Comparison of ENCODE assay signal across 9 mouse cellular contexts in the genomic region with DNA sequence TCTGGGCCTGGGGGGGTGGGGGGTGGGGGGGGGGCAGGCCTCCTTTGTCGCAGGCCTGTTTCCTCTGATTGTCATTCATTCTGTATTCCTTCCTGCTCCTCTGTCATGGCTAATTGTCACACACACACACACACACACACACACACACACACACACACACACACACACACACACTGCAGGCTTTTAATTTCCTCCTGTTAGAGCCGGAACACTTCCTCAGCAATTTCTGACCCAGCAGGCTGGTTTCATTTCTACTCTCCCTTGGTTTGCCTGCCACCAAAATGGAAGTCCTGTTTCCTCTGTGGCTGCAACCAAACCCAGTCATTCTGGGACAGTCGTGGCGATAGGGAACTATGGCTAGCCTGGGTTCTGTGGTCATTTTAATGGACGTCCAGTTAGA.
DNase-seq lines count a peak whose midpoint lies in the region; ATAC-seq and TF ChIP-seq lines count a peak whose summit lies in the region.
"Had no signal": no experiment of that assay in that cellular context is flagged by ENCODE, and none has a peak within 500 bp of the region (broad histone marks: within the 10 kb centered on the region; RNA-seq: fewer than 3 reads in every experiment).

No protein-coding gene starts in this region.

- no peaks in the 10 kb centered on the region for H3K27me3 ChIP-seq in liver, adult 2 months (ENCODE audit: control insufficient read depth, insufficient read depth, low read length)
- H3K27me3 ChIP-seq in heart, embryonic 15.5 days: no peaks in the 10 kb centered on the region
- no peaks in the 10 kb centered on the region for H3K27me3 ChIP-seq in liver, embryonic 11.5 days (replicated peaks; ENCODE audit: control insufficient read depth, insufficient read depth, low read length)
- peaks cover 37% of the 10 kb centered on the region for H3K27me3 ChIP-seq in forebrain, embryonic 13.5 days

- DNase-seq in liver, adult 2 months (ENCODE audit: extremely low read depth, low read depth, low spot score): no peak
- DNase-seq in liver: no peak
- peak; percentile 27 for DNase-seq in liver, embryonic 11.5 days (ENCODE audit: low spot score)
- no peak for DNase-seq in cerebellum, adult 11 months

- H3K36me3 ChIP-seq in liver, adult 2 months (ENCODE audit: control insufficient read depth, insufficient read depth, low read length): no peaks in the 10 kb centered on the region
- H3K36me3 ChIP-seq in heart, embryonic 15.5 days: no peaks in the 10 kb centered on the region
- H3K36me3 ChIP-seq in liver, embryonic 11.5 days (ENCODE audit: control insufficient read depth, insufficient read depth, low read length): no peaks in the 10 kb centered on the region
- no peaks in the 10 kb centered on the region for H3K36me3 ChIP-seq in forebrain, embryonic 13.5 days (ENCODE audit: poor library complexity, severe bottlenecking)

- H3K4me1 ChIP-seq in liver, adult 2 months (ENCODE audit: control insufficient read depth, insufficient read depth, low read length): no peaks in the 10 kb centered on the region
- H3K4me1 ChIP-seq in heart, embryonic 15.5 days (replicated peaks): peaks cover 46% of the 10 kb centered on the region
- H3K4me1 ChIP-seq in liver, embryonic 11.5 days (replicated peaks; ENCODE audit: control insufficient read depth, insufficient read depth, low read length): peaks cover 9% of the 10 kb centered on the region; the same call in 1 of the 2 replicates
- 0 out of 2 replicates have a peak, but pooled peaks cover 4% of the 10 kb centered on the region for H3K4me1 ChIP-seq in forebrain, embryonic 13.5 days

- H3K9me3 ChIP-seq in heart, embryonic 15.5 days (replicated peaks): no peaks in the 10 kb centered on the region
- no peaks in the 10 kb centered on the region for H3K9me3 ChIP-seq in liver, embryonic 11.5 days (ENCODE audit: control insufficient read depth, low read length)
- no peaks in the 10 kb centered on the region for H3K9me3 ChIP-seq in forebrain, embryonic 13.5 days (replicated peaks)

- 0 out of 2 replicates have a peak overlapping the region, but pooled peaks have one; percentile 26 for H3K4me3 ChIP-seq in liver, adult 2 months (ENCODE audit: insufficient read depth, low read depth, low read length)
- H3K4me3 ChIP-seq in heart, embryonic 15.5 days: peak overlapping the region; percentile 34
- H3K4me3 ChIP-seq in liver, embryonic 11.5 days (ENCODE audit: low read depth, low read length): no peak overlapping the region
- H3K4me3 ChIP-seq in forebrain, embryonic 13.5 days: no peak overlapping the region

- H3K4me2 ChIP-seq in heart, embryonic 15.5 days: peak overlapping the region; percentile 56
- H3K4me2 ChIP-seq in liver, embryonic 11.5 days: peak overlapping the region; percentile 38; the same call in 1 of the 2 replicates
- no peak overlapping the region for H3K4me2 ChIP-seq in forebrain, embryonic 13.5 days

- TF ChIP-seq CTCF in liver, adult 2 months (IDR thresholded peaks at IDR 0.05; ENCODE audit: low read depth, low read length): no peak

- H3K27ac ChIP-seq in liver, adult 2 months (replicated peaks; ENCODE audit: insufficient read depth, low read depth, low read length): peak overlapping the region; percentile 83
- H3K27ac ChIP-seq in heart, embryonic 15.5 days: peak overlapping the region; percentile 61
- H3K27ac ChIP-seq in liver, embryonic 11.5 days (ENCODE audit: low read depth, low read length): no peak overlapping the region
- no peak overlapping the region for H3K27ac ChIP-seq in forebrain, embryonic 13.5 days
- H3K27ac ChIP-seq: liver, embryonic 14.5 days had no signal

- no peaks in the 10 kb centered on the region for H3K79me2 ChIP-seq in liver, adult 2 months (ENCODE audit: control insufficient read depth, insufficient read depth, low read length)

- no peak for ATAC-seq in heart, embryonic 15.5 days (replicated peaks; ENCODE audit: insufficient number of reproducible peaks, insufficient read depth, low FRiP score, low read depth)
- ATAC-seq in liver, embryonic 11.5 days (replicated peaks; ENCODE audit: low FRiP score): no peak
- ATAC-seq in megakaryocyte progenitor cell, adult 5-6 weeks (replicated peaks; ENCODE audit: poor library complexity): peak; percentile 90
- ATAC-seq in activated CD4-positive, CD25-positive, alpha-beta regulatory T cell, adult 4 months: no peak
- ATAC-seq in forebrain, embryonic 13.5 days: no peak

- WGBS in liver, adult 2 months: 54% methylated on average over 5 of the region's 5 CpGs
- WGBS in heart, embryonic 15.5 days: 29% methylated on average over 5 of the region's 5 CpGs
- WGBS in liver, embryonic 11.5 days: 21% methylated on average over 5 of the region's 5 CpGs
- WGBS in forebrain, embryonic 13.5 days: 32% methylated on average over 5 of the region's 5 CpGs

- TF ChIP-seq POLR2A in liver, adult 2 months (IDR thresholded peaks at IDR 0.05; ENCODE audit: extremely low read depth, insufficient read depth, low read length): no peak

- peak overlapping the region; percentile 36; the same call in 1 of the 2 replicates for H3K9ac ChIP-seq in liver, adult 2 months (ENCODE audit: low read depth, low read length)
- no peak overlapping the region for H3K9ac ChIP-seq in heart, embryonic 15.5 days
- no peak overlapping the region for H3K9ac ChIP-seq in liver, embryonic 11.5 days (ENCODE audit: low read depth, low read length)
- H3K9ac ChIP-seq in forebrain, embryonic 13.5 days: no peak overlapping the region
- H3K9ac ChIP-seq: liver, embryonic 14.5 days had no signal

Comparison
In these comparisons a context has a peak if more than half of its experiments do, and no peak if none do; other contexts are left out.
1. H3K27ac ChIP-seq: peak in liver, adult 2 months (single experiment) and heart, embryonic 15.5 days (single experiment); none in liver, embryonic 11.5 days (single experiment) and forebrain, embryonic 13.5 days (single experiment).
2. H3K4me3 ChIP-seq: peak in liver, adult 2 months (single experiment) and heart, embryonic 15.5 days (single experiment); none in liver, embryonic 11.5 days (single experiment) and forebrain, embryonic 13.5 days (single experiment).